Mouse (Mus musculus): ENCODE data around the gene Tbc1d19. TPM values are rescaled to one million over a fixed set of nuclear protein-coding genes. Genes with fewer than 3 reads are reported as not detected.

The Tbc1d19 gene
- total RNA-seq (2012; rRNA removed): not detected in 2 replicates
- polyA plus RNA-seq (2012; ENCODE audit: insufficient read depth in 1 of 2, insufficient read length in 2 of 2, low read depth in 1 of 2, low replicate concordance in 2 of 2, missing spikeins in 1 of 2): not detected

DNA sequence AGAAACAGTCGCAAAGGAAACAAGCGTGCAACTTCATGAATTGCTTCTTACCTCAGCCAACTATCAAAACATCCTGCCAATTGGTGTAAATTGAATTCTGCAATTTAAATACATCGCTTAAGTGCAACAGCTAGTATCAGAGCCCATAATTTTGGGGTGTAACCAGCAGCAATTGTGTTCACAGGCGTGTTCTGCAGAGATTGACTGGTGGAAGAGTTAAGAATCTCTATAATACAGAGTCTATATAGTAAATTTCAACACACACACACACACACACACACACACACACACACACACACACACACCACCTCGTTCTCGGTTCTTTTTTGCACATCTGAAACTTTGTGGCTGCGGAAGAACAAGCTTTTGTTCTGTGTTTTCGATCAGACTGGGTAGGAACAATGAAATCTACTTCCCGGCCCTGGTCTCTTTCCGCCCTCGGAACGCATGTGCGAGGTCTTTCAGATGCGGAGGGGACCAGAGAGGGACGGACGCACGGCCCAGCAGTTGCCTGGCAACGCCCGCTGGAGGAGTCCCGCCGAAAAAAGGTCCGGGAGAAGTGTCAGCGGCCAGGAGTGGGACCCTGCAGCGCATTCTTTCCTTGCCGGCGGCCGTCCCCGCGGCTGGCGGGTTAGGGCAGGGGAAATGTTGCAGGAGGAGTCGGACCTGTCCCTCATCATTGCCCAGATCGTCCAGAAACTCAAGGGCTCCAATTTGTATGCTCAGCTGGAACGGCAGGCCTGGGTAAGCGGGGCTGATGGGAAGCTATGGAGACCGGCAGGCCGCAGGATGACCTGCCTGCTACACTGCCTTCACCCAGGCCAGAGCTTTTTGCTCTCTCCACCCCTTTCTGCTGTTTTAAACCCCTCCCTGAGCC lies at the start of gene Tbc1d19:
TSS of gene Tbc1d19 (plus strand) at position 492 of the 877 bp plus-strand sequence.
- Histone ChIP-seq H3K36me3 (ENCODE audit: control insufficient read depth in 1 of 2, insufficient read depth in 2 of 2, low read length in 2 of 2) (no peaks in the 10 kb centered on the region), H3K9me3 (replicated peaks; ENCODE audit: insufficient read depth, low read length) (no peaks in the 10 kb centered on the region), H3K27ac (ENCODE audit: control insufficient read depth, low read depth, low read length) (no peak within 1 kb of the TSS), H3K9ac (ENCODE audit: control insufficient read depth, low read depth, low read length, poor library complexity, severe bottlenecking) (no peak within 1 kb of the TSS), H3K4me1 (ENCODE audit: control insufficient read depth in 1 of 2, insufficient read depth in 2 of 2, low read length in 2 of 2) (no peaks in the 10 kb centered on the region), H3K27me3 (ENCODE audit: control insufficient read depth in 1 of 2, insufficient read depth in 2 of 2, low read length in 2 of 2) (no peaks in the 10 kb centered on the region), H3K79me2 (ENCODE audit: control insufficient read depth, insufficient read depth, low read length, poor library complexity) (no peaks in the 10 kb centered on the region), H3K4me3 (ENCODE audit: control insufficient read depth in 1 of 2, insufficient read depth in 1 of 2, low read depth in 2 of 2, low read length in 2 of 2) (no peak within 1 kb of the TSS)
- no peak for TF ChIP-seq USF1 (IDR thresholded peaks at IDR 0.05; ENCODE audit: low read depth, low read length)
- no peak for TF ChIP-seq MYC (IDR thresholded peaks at IDR 0.05; ENCODE audit: low read depth, low read length)
- TF ChIP-seq POLR2AphosphoS2 (IDR thresholded peaks at IDR 0.05; ENCODE audit: low read length): no peak
- no peak for DNase-seq (ENCODE audit: low read depth, low spot score)

DNA sequence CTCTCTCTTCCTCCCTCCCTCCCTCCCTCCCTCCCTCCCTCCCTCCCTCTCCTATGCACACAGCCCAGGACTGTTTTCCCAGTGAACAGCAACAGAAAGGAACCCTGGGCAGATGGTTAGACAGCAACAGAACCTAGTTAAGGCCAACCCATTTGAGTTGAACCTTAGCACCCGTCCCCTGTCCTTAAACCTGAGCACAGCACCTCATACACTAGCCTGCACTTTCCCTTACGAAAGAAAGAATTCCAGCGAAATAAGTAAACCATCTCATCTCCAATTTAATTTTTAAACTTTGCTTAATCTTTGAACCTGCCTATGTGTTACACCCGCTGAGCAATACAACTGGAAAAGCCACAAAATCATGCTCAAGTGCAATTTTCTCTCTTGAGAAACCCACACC lies 49.5 kb upstream of the Tbc1d19 start:
- Histone ChIP-seq H3K27ac (ENCODE audit: control insufficient read depth, low read depth, low read length) (no peak overlapping the region), H3K4me1 (ENCODE audit: control insufficient read depth in 1 of 2, insufficient read depth in 2 of 2, low read length in 2 of 2) (no peaks in the 10 kb centered on the region), H3K4me3 (ENCODE audit: control insufficient read depth in 1 of 2, insufficient read depth in 1 of 2, low read depth in 2 of 2, low read length in 2 of 2) (no peak overlapping the region), H3K79me2 (ENCODE audit: control insufficient read depth, insufficient read depth, low read length, poor library complexity) (no peaks in the 10 kb centered on the region), H3K36me3 (ENCODE audit: control insufficient read depth in 1 of 2, insufficient read depth in 2 of 2, low read length in 2 of 2) (no peaks in the 10 kb centered on the region), H3K9ac (ENCODE audit: control insufficient read depth, low read depth, low read length, poor library complexity, severe bottlenecking) (no peak overlapping the region), H3K9me3 (replicated peaks; ENCODE audit: insufficient read depth, low read length) (no peaks in the 10 kb centered on the region), H3K27me3 (ENCODE audit: control insufficient read depth in 1 of 2, insufficient read depth in 2 of 2, low read length in 2 of 2) (no peaks in the 10 kb centered on the region; a peak in 3 of 4 replicates)
- DNase-seq (ENCODE audit: low read depth, low spot score): no peak
- TF ChIP-seq MEF2A (IDR thresholded peaks at IDR 0.05; ENCODE audit: extremely low read depth, insufficient replicate concordance, low read depth, low read length, poor library complexity, severe bottlenecking) (no peak), E2F4 (IDR thresholded peaks at IDR 0.05; ENCODE audit: borderline replicate concordance, low read depth, low read length) (no peak), HCFC1 (IDR thresholded peaks at IDR 0.05; ENCODE audit: low read depth, low read length) (no peak), MAX (IDR thresholded peaks at IDR 0.05; ENCODE audit: low read length) (no peak), ZNF384 (IDR thresholded peaks at IDR 0.05; ENCODE audit: low read depth, low read length) (no peak), ZMIZ1 (IDR thresholded peaks at IDR 0.05; ENCODE audit: low read depth, low read length) (no peak), SIN3A (IDR thresholded peaks at IDR 0.05; ENCODE audit: low read length) (no peak), ETS1 (IDR thresholded peaks at IDR 0.05; ENCODE audit: low read depth, low read length) (no peak)

DNA sequence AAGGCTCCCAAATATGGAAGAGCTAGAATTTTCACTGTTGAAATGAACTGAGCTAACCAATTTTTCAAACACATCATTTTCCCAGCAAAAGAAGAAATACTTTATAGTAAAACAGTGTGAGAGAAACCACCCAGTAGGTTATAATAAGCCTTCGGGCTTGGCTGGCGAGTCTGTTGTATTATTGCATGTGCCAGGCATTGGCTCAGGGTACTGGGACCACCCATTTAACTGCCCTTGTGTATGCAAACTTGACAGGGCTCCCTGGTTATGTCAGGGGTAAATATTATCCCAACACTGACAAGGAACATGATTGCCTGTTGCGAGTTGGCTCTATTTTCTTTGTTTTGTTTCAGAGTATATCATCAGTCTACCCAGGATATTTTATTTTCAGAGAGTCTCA lies 48.5 kb upstream of the Tbc1d19 start:
- H3K4me1 ChIP-seq (ENCODE audit: control insufficient read depth in 1 of 2, insufficient read depth in 2 of 2, low read length in 2 of 2): no peaks in the 10 kb centered on the region
- no peak overlapping the region for H3K9ac ChIP-seq (ENCODE audit: control insufficient read depth, low read depth, low read length, poor library complexity, severe bottlenecking)

More for the DNA sequence above, 48.5 kb upstream of the Tbc1d19 start:
- Histone ChIP-seq H3K27ac (ENCODE audit: control insufficient read depth, low read depth, low read length) (no peak overlapping the region), H3K79me2 (ENCODE audit: control insufficient read depth, insufficient read depth, low read length, poor library complexity) (no peaks in the 10 kb centered on the region), H3K4me3 (ENCODE audit: control insufficient read depth in 1 of 2, insufficient read depth in 1 of 2, low read depth in 2 of 2, low read length in 2 of 2) (no peak overlapping the region), H3K27me3 (ENCODE audit: control insufficient read depth in 1 of 2, insufficient read depth in 2 of 2, low read length in 2 of 2) (no peaks in the 10 kb centered on the region; a peak in 2 of 4 replicates), H3K9me3 (replicated peaks; ENCODE audit: insufficient read depth, low read length) (no peaks in the 10 kb centered on the region), H3K36me3 (ENCODE audit: control insufficient read depth in 1 of 2, insufficient read depth in 2 of 2, low read length in 2 of 2) (no peaks in the 10 kb centered on the region)
- TF ChIP-seq POLR2A (IDR thresholded peaks at IDR 0.05; ENCODE audit: control insufficient read depth in 1 of 2, insufficient read depth in 1 of 2, low read depth in 1 of 2, low read length in 2 of 2, poor library complexity in 1 of 2) (no peak), GABPA (IDR thresholded peaks at IDR 0.05; ENCODE audit: low read depth, low read length) (no peak), POLR2AphosphoS2 (IDR thresholded peaks at IDR 0.05; ENCODE audit: low read length) (no peak)
- no peak for DNase-seq (ENCODE audit: low read depth, low spot score)
